Mouse (Mus musculus): ENCODE results near the gene Mpv17l2. TPM values are rescaled to one million over a fixed set of nuclear protein-coding genes. Genes with fewer than 3 reads are reported as not detected.

The Mpv17l2 gene
- 4.5 and 4.8 TPM in 2 replicates for total RNA-seq (2017)

DNA sequence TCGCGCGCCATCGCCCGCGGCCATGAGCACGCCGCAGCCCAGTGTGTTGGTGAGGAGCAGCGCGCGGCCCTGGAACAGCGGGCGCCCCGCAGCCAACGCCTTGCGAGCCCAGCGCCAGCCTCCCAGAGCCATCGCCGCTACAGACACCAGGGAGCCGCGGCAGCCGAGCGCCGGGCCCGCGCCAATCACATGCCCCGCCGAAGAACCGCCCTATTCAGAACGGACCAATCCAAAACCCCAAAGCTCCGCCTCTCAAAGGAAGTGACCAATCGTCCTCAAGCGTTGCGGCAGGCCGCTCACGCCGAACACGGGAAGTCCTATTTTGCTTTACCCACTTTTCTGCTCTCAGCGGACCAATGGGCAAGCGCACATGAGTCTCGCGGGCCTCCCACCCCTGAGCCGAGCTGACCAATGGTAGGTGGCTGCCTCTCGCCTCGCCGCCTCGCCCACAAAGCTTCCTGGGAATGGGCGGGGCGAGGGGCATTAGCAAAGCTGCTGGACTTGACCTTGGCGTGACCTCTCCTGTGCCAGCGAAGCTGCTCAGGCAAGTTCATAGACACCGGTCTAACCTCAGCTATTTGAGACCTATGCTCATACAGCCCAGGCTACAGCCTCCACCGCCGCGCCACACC is at the start of gene Mpv17l2:
Gene Mpv17l2 (minus strand): TSS at position 172 of the 632 bp plus-strand sequence.
- ATAC-seq (ENCODE audit: extremely low read depth, insufficient number of reproducible peaks, low FRiP score, poor library complexity, severe bottlenecking) = peak; percentile 87

DNA sequence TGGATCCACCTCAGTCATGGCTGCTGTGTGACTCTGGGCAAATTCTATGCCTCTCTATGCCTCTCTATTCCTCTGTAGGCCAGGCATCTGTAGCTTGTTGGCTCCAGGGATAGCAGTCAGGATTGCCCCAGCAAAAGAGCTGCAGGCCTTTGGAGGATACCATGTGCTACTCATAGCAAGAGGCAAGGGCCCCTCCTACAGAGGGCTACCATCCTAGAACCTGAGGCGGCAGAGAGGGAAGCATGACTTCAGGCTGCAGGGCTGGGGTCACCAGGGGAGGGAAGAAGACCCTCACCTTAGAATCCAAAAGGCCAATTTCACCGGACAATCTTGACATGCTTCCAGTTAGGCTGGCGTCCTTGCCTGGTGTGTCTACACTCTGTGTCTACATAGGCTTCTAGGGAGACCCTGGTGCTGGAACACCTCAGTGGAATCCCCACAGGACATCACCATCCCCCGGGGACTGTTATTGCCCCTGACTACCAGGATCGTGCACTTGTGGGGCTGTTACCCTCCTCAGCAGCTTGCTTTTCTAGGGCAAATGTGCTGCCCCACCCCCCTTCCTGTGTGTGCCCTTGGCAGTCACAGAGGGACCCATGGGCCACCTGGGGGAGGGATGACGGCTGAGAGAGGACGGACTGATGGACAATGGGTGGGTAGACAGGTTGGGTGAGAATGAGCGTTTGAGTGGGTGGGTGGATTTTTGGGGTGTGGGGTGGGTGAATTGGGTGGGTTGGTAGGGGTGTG is 48.4 kb upstream of the Mpv17l2 start:
- ATAC-seq (ENCODE audit: extremely low read depth, insufficient number of reproducible peaks, low FRiP score, poor library complexity, severe bottlenecking) = no peak

DNA sequence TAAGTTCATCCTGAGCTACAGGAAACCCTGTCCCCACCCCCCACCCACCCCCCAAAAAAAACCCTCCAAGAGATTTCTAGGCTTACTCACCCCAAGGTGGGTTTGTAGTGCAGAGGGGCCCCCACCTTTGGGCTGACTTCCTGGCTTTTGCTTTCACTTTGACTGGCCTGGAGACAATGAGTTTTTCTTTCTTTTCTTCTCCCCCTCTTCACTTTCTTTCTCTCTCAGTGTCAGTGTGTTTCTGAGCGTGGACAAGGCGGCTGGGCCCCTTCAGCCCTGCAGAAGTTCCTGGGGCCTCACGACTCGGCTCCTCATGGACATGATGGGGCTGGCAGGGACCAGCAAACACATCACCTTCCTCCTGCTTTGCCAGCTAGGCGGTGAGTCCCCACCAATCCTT is 47.5 kb upstream of the Mpv17l2 start, which contains the start of gene Il12rb1:
Gene Il12rb1 (plus strand): TSS at position 211 of the 400 bp plus-strand sequence.
- ATAC-seq (ENCODE audit: extremely low read depth, insufficient number of reproducible peaks, low FRiP score, poor library complexity, severe bottlenecking) = no peak

DNA sequence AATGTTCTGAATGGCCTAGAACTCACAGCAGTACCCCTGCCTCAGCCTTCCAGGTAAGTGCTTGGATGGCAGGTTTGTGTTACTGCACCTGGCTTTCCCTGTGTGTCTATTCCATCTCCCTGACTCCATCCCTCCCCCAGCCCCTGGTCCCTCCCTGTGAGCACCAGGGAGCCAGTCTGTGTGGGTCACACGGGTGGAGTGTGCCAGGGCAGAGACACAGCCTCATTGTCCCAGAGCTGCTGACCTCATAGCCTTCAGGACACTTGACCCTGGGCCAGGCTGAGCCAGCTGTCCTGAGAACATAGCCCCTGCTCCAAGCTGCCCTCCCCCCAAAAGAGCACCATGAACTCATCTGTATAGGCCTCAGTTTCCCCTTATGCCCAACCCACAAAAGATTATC is 46.6 kb upstream of the Mpv17l2 start:
- ATAC-seq (ENCODE audit: extremely low read depth, insufficient number of reproducible peaks, low FRiP score, poor library complexity, severe bottlenecking) = no peak

DNA sequence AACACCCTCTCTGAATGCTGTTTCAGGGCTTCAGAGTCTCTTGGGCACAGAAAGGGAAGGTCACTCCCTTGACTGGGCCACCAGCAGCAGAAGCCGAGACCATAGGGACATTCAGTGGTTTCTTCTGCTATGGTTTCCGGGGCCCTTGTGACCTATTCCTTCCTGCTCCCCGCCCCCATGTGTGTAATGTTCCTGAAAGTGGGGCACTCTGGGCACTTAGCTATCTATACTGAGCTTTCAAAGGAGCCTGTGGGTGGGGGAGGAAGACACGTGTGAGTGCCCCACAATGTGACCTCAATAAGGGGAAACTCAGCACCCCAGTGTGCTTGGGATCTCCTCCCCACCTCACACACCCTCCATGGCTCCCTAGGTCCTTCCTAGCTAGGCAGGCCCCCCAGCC is 45.8 kb upstream of the Mpv17l2 start:
- ATAC-seq (ENCODE audit: extremely low read depth, insufficient number of reproducible peaks, low FRiP score, poor library complexity, severe bottlenecking) = peak; percentile 37; the same call in 1 of the 2 replicates

DNA sequence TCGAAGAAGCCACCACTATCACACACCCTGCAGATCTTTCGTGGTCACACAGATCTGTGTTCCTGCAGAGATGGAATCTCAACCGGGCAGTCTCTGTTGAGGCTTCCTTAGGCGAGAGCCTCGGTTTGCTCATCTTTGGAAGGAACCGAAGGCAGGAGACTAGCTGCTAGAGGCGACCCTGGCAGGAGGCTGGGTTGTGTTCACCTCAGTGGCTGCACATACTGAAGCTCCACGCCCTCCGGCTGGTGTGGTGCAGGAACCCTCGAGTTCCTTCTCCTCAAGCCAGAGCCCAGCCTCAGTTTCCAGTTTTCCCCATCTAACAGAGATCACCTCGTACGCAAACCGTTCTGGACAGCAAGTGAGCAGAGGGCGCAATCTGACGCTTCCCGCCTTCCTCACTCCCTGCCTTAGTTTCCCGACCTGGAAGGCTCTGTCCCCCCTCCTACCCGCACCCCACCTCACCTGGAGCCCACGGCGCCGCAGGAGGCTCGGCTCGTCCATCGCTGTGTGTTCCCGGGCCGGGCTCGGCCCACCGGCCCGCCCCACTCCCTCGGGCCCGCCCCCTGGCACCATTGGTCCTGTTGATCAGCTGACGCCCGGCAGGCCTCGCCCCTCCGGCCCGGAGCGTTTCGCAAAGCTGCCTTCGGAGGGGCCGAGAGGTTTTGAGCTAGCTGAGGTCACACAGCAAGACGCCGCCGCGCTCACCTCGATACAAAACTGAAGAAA is 43.9 kb upstream of the Mpv17l2 start, which contains the start of gene Mast3:
Gene Mast3 (minus strand): TSS at position 574 of the 726 bp plus-strand sequence.
- peak; percentile 76 for ATAC-seq (ENCODE audit: extremely low read depth, insufficient number of reproducible peaks, low FRiP score, poor library complexity, severe bottlenecking)

DNA sequence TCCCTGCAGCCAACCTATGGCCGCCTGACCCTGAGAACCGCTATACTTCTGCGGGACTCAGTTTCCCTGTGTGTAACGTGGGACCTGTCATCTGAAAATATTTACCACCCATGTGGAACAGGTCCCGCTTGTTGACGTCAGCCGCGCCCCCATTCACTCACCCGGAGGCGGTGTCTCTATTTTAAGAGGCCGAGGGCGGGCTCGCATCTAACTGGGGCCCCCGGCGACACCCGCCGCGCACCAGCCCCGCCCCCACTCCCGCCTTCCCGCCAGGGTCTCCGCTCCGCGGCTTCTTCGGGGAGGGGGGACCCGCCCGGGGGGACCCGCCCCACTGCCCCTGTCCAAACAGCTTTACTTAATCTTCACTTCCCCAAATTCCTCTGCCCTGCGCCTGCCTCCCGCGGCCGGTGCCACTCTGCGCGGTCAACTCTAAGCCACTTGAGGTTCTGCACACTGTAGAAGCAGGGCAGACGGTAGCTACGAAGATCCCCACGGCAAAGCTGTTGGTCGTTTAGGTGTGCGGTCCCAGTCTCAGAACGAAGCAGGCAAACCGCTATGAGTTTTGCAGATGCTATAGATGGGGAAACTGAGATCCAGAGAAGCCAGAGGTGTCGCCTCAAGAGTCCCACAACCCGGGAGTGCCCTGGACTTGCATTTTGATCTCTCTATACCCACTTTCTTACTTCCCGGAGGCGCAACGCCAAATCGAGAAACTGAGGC is 43.2 kb upstream of the Mpv17l2 start:
- peak; percentile 37 for ATAC-seq (ENCODE audit: extremely low read depth, insufficient number of reproducible peaks, low FRiP score, poor library complexity, severe bottlenecking)

DNA sequence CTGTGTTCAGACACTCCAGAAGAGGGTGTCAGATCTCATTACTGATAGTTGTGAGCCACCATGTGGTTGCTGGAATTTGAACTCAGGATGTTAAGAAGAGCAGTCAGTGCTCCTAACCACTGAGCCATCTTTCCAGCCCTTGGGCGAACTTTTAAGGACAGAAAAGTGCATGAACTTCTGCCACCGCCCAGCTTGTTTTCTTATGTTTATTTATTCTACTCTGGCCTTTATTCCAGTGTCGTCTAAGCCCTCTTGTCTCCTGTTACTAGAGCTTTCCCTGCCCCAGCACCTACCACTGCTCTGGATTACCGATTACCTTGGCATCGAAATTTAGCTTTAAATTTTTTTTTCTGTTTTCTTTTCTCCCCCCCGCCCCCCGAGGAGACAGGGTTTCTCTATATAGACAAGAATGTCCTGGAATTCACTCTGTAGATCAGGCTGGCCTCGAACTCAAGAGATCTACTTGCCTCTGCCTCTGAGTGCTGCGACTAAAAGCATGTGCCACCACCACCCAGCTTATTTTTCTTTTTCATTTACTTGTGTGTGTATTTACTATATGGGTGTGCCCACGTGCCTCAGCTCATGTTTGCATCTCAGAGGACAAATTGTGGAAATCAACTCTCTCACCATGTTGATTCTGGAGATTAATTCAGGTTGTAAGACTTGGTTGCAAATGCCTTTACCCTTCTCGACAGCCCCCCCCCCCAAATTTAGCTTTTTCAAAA is 42.2 kb upstream of the Mpv17l2 start:
- ATAC-seq (ENCODE audit: extremely low read depth, insufficient number of reproducible peaks, low FRiP score, poor library complexity, severe bottlenecking) = no peak

DNA sequence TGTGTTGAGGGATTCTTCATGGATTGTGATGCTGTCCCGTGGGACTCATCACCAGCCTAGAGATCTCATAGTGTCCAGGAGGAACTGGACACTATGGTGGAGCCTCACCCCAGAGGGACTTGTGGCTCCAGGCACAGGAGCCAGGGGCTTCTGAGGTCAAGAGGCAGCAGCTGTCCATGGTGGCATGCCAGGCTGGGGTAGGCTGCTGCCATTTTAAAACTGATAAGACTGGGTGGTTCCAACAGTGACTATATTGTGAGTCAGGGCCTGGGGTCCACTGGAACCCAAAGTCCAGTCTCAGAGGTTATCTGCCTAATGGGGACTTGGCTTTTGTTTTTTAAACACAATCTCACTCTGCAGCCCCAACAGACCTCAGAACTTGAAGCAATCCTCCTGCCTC is 41.1 kb upstream of the Mpv17l2 start:
- ATAC-seq (ENCODE audit: extremely low read depth, insufficient number of reproducible peaks, low FRiP score, poor library complexity, severe bottlenecking) = no peak

DNA sequence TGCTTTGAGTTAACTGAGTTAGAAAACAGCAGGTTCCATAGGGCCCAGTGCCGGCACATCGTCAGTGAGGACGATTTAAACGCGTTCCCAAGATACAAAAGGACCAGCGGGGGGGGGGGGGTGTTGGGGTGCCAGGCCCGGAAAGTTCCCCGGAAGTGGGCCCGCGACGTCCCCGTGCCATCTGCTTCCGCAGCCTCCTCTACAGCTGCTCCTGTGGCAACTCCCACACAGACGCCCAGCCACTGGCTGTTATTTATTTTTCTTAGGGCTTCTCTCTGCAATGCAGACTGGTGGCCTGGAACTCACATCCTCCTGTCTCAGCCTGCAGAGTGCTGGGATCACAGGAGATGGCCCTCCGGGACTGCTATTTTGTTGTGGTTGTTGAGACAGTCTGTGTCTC is 40.4 kb upstream of the Mpv17l2 start:
- ATAC-seq (ENCODE audit: extremely low read depth, insufficient number of reproducible peaks, low FRiP score, poor library complexity, severe bottlenecking) = no peak

DNA sequence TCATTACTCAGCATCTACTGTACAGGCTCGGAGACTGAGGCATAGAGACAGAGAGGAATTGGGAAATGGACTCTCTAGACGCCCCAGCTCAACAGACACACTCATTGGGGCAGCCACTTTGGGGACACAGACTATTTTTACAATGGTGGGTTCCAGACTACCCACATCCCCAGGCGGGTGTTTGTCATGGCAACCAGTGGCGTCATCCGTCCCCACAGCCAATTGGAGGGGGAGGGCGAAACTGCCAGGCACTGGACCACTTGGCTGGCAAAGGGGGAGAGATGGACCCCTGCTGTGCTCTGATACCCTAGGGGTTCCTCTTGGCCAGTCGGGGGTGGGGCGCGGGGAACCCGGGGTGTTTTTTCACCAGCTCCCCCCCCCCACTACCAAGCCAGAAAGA is 39.9 kb upstream of the Mpv17l2 start:
- no peak for ATAC-seq (ENCODE audit: extremely low read depth, insufficient number of reproducible peaks, low FRiP score, poor library complexity, severe bottlenecking)

DNA sequence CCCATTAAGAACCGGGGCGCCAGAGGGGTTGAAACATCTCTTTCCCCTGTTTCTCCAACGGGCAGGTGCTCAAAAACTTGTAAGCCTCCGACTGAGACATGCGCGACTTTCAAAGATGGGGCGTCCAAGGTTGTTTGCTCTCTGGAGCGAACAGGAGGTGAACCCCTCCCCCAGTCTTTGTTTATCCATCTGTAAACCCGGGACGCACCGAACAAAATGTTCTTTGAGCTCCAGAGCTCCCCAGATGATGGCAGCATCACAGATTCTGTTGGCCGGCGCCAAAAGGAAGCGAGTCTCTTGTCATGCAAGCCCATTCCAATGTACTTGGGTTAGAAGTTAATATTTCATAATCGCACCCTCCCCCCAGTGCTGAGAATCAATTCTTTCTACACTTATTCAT is 37.5 kb upstream of the Mpv17l2 start:
- ATAC-seq (ENCODE audit: extremely low read depth, insufficient number of reproducible peaks, low FRiP score, poor library complexity, severe bottlenecking) = no peak

DNA sequence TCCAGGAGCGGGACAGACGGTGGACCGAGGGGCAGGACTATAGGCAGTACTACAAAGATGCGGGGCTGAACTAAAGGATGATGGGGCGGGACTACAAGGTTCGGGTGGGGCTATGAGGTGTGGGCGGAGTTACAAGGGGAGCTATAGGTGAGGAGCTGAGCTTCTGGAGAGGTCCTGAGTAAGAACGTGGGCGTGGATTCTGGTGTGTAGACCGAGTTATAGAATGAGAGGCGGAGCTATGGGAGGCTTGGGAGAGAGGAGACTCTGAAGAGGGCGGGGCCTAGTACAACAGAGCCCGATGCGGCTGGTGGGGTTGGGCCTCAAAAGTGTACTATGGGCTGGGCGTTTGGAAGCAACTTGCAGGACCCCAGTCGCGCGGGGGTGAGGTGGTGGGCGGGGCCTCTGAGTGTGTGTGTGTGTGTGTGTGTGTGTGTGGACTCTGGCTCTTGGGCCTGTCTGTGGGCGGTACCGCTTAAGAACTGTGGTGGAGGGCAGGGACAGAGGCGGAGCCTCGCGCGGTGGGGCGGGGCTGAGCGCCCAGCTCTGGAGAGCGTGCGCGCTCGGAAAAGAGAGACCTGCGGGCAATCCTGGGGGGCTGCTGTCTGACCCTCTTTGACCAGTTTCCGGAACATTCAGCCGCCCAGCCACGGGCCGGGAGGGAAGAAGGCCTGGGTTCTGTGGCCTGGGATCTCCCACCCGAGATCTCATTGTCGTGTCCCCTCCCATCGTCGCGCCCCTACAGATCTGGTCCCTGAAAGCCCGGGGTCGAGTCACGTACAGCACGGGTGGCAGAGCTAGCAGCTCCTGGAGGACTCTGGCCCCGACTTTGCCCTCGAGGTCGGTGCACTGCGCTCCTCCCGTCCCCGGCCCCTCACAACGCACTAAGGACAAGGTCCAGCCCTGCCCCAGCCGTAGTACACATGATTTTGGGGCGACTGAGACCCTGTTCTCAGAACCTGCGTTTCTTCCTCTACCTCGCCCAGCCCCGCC is 36.6 kb upstream of the Mpv17l2 start:
- ATAC-seq (ENCODE audit: extremely low read depth, insufficient number of reproducible peaks, low FRiP score, poor library complexity, severe bottlenecking) = peak; percentile 42

DNA sequence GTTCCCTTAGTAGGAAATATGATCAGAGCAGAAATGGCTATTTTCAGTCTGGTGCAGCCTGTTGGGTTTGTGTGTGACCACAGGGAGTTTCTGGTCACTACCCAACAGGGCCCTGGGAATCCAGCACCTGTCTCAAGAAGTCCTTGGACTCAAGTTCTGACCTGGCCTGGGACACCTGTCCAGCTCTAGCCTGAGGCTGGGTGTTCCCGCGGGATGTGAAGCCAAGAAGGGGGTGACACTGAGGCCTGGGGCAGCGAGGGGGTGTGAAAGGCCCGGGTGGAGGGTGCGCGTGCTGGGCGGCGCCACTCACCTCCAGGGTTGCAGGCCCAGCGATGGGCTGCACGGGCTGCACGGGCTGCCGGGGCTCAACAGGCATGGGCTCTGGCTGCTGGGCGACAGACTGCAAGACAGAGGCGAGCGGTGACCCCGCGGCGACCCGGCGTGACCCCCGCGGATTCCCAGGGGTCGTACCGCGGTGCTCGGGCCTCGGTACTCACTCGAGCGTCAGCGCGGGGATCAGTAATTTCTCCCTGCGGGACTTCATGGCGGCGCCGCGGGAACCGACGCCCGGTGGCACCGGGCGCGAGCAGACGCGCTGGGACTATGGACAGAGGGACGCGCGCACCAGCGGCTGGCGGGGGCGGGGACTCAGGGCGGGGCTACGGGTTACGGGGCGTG is 35.8 kb upstream of the Mpv17l2 start:
- no peak for ATAC-seq (ENCODE audit: extremely low read depth, insufficient number of reproducible peaks, low FRiP score, poor library complexity, severe bottlenecking)

DNA sequence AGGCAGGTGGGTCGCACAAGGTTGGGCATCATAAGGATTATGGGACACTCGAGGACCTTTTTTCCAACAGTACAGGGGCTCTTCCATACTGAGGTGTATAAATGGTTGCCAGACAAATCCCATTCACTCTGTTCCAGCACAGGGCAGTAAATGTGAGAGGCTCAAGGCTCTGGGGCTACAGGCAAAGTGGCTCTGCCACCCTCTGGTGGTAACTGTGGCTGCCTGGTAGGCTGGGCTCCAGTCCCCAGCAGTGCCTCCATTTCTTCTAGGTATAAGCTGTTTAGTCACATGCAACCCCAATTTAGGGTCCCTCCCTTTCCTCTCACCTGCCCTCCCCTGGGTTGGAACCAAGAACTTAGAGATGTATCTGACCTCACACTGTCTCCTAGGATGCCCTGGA is 34.6 kb upstream of the Mpv17l2 start:
- ATAC-seq (ENCODE audit: extremely low read depth, insufficient number of reproducible peaks, low FRiP score, poor library complexity, severe bottlenecking) = no peak

DNA sequence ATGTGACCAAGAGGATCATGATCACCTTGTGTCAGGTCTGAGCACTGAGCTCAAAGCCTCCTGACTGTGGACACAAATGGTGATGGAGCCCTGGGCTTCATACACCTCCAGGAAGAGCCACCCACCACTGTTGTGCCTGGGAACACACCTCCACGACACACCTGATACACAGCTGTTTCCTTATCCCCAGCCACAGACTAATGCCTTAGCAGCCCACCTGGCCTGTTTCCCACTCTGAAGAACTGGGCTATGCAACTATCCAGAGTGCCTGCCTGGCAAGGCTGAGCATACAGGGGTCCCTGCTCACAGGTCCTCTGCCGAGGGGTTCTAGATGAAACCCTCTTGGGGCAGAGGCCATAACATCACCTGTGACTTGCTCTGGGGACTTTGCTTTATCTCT is 33.5 kb upstream of the Mpv17l2 start:
- no peak for ATAC-seq (ENCODE audit: extremely low read depth, insufficient number of reproducible peaks, low FRiP score, poor library complexity, severe bottlenecking)

DNA sequence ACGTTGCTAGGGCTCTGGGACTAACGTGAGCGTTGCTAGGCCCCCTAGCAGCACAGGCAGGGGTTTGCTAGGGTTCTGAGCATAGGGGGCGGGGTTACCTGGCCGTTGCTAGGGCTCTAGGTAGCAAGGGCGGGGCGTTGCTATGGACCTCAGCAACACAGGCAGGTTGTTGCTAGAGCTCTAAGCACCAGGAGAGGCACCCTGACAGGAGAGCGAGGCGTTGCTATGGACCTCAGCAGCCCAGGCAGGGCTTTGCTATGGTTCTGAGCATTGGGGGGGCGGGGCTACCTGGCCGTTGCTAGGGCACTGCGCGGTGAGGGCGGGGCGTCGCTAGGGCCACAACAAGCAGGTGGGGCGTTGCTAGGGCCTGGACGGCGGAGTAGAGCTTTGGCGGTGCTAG is 32.0 kb upstream of the Mpv17l2 start:
- ATAC-seq (ENCODE audit: extremely low read depth, insufficient number of reproducible peaks, low FRiP score, poor library complexity, severe bottlenecking) = peak; percentile 60
